Mouse (Mus musculus) CD8-positive naive resting alpha-beta T cell, adult 2 months (primary cell): ENCODE results near the gene Gtf2e1.

ENCODE experiments used
- DNase-seq, 2 experiments: peaks; one replicate each; pipeline ENCODE4 v3.0.0; 2022; ENCODE audit warnings: low read depth in 2 of 2, low spot score in 2 of 2

Gene Gtf2e1

GRCm38 (mm10) chr16:37539611-37540580 lies at the start of gene Gtf2e1, which contains the start of gene Rabl3:
Gene Gtf2e1, minus strand, starts transcription at chr16:37539789.
Gene Rabl3, plus strand, starts transcription at chr16:37539885.
- peak; percentile 92 to 96 for DNase-seq

- DNase-seq = no peak
Measured at GRCm38 (mm10) chr16:37585129-37585563, 45.6 kb upstream of the Gtf2e1 start.

- DNase-seq = no peak
Measured at GRCm38 (mm10) chr16:37584218-37585035, 44.8 kb upstream of the Gtf2e1 start.

- DNase-seq = no peak
Measured at GRCm38 (mm10) chr16:37583801-37584200, 44.2 kb upstream of the Gtf2e1 start.

- DNase-seq = no peak
Measured at GRCm38 (mm10) chr16:37583306-37583705, 43.7 kb upstream of the Gtf2e1 start.

GRCm38 (mm10) chr16:37581901-37582300 lies 42.3 kb upstream of the Gtf2e1 start:
- DNase-seq = no peak

GRCm38 (mm10) chr16:37580651-37581050 lies 41.1 kb upstream of the Gtf2e1 start:
- no peak for DNase-seq

- no peak for DNase-seq
Measured at GRCm38 (mm10) chr16:37579994-37580393, 40.4 kb upstream of the Gtf2e1 start, which contains the start of gene Hgd. Gene Hgd, plus strand, starts transcription at chr16:37580153.

GRCm38 (mm10) chr16:37579591-37579990 lies 40.0 kb upstream of the Gtf2e1 start:
- DNase-seq = no peak

GRCm38 (mm10) chr16:37575325-37575724 lies 35.7 kb upstream of the Gtf2e1 start:
- DNase-seq = no peak

GRCm38 (mm10) chr16:37573061-37573460 lies 33.5 kb upstream of the Gtf2e1 start:
- DNase-seq = no peak

- DNase-seq = no peak
Measured at GRCm38 (mm10) chr16:37572117-37572754, 32.6 kb upstream of the Gtf2e1 start.

GRCm38 (mm10) chr16:37571554-37571953 lies 32.0 kb upstream of the Gtf2e1 start:
- DNase-seq = no peak

GRCm38 (mm10) chr16:37567113-37568050 lies 27.8 kb upstream of the Gtf2e1 start:
- no peak for DNase-seq

GRCm38 (mm10) chr16:37566107-37566506 lies 26.5 kb upstream of the Gtf2e1 start:
- DNase-seq = no peak

- DNase-seq = no peak
Measured at GRCm38 (mm10) chr16:37565117-37565516, 25.5 kb upstream of the Gtf2e1 start.

- DNase-seq = no peak
Measured at GRCm38 (mm10) chr16:37562961-37563360, 23.4 kb upstream of the Gtf2e1 start.

GRCm38 (mm10) chr16:37562414-37562813 lies 22.8 kb upstream of the Gtf2e1 start:
- DNase-seq = no peak

- no peak for DNase-seq
Measured at GRCm38 (mm10) chr16:37552824-37553223, 13.2 kb upstream of the Gtf2e1 start.

- DNase-seq = no peak
Measured at GRCm38 (mm10) chr16:37550981-37551380, 11.4 kb upstream of the Gtf2e1 start.
